ENCODE assay signal across 27 mouse cellular contexts in the genomic region with DNA sequence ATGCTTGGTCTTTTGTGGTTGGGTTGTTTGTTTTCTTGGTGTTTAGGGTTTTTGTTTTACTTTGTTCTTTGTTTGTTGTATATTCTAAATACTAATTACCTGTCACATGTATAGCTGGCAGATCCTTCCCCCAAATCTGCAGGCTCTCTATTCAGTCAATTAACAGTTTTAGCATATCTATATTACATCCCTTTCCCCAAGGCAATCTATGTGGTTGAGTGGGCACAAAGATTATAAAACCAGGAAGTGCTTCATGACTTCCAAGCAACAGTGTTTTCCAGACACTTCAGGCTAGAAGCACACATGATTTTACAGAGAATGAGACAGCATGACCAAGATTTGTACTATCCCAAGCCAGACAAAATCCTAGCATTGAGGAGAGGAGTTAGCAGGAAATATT.
"Had no signal": no experiment of that assay in that cellular context is flagged by ENCODE, and none has a peak within 500 bp of the region (broad histone marks: within the 10 kb centered on the region; RNA-seq: fewer than 3 reads in every experiment).

No protein-coding gene starts in this region.

- H3K9me3 ChIP-seq: embryonic facial prominence, embryonic 10.5 days; embryonic facial prominence, embryonic 12.5 days; embryonic facial prominence, embryonic 13.5 days; embryonic facial prominence, embryonic 15.5 days; forebrain, embryonic 10.5 days; forebrain, embryonic 12.5 days; forebrain, embryonic 13.5 days; forebrain, embryonic 15.5 days; heart, embryonic 10.5 days had no signal

- ATAC-seq: forebrain, embryonic 13.5 days; forebrain, embryonic 14.5 days; forebrain, embryonic 15.5 days; forebrain, embryonic 16.5 days; forebrain, postnatal 0 days had no signal

- DNase-seq: cerebellum, adult 9-10 months; cerebellum, adult 9-11 months; cerebellum, postnatal 10 days; cerebellum, postnatal 14 days; cerebellum, postnatal 25 days; cerebellum, postnatal 36 days; embryo, embryonic 11 days; forebrain, postnatal 0 days; gastrocnemius, adult 2 months; gastrocnemius, postnatal 10 days; gastrocnemius, postnatal 14 days; gastrocnemius, postnatal 25 days; heart, adult 11 months; heart, adult 18-20 months; heart, adult 2 months had no signal

- H3K36me3 ChIP-seq: embryonic facial prominence, embryonic 10.5 days; embryonic facial prominence, embryonic 12.5 days; embryonic facial prominence, embryonic 13.5 days; embryonic facial prominence, embryonic 15.5 days; forebrain, embryonic 10.5 days; forebrain, embryonic 12.5 days; forebrain, embryonic 15.5 days; heart, embryonic 10.5 days had no signal

- H3K9ac ChIP-seq: embryonic facial prominence, embryonic 12.5 days; embryonic facial prominence, embryonic 13.5 days; embryonic facial prominence, embryonic 15.5 days; forebrain, embryonic 12.5 days; forebrain, embryonic 13.5 days; forebrain, embryonic 15.5 days; forebrain, postnatal 0 days had no signal

- H3K4me3 ChIP-seq: embryonic facial prominence, embryonic 10.5 days; embryonic facial prominence, embryonic 12.5 days; embryonic facial prominence, embryonic 13.5 days; embryonic facial prominence, embryonic 15.5 days; erythroblast, embryonic 14.5 days; forebrain, embryonic 10.5 days; forebrain, embryonic 12.5 days; forebrain, embryonic 13.5 days; forebrain, embryonic 15.5 days; gastrocnemius, adult 2 months; heart, adult 2 months; heart, embryonic 10.5 days had no signal

- H3K4me2 ChIP-seq: embryonic facial prominence, embryonic 12.5 days; embryonic facial prominence, embryonic 13.5 days; embryonic facial prominence, embryonic 15.5 days; forebrain, embryonic 12.5 days; forebrain, embryonic 13.5 days; forebrain, embryonic 15.5 days had no signal

- H3K27ac ChIP-seq: embryonic facial prominence, embryonic 10.5 days; embryonic facial prominence, embryonic 12.5 days; embryonic facial prominence, embryonic 13.5 days; embryonic facial prominence, embryonic 15.5 days; forebrain, embryonic 10.5 days; forebrain, embryonic 12.5 days; forebrain, embryonic 13.5 days; forebrain, embryonic 15.5 days; gastrocnemius, adult 2 months; heart, adult 2 months; heart, embryonic 10.5 days had no signal

- H3K27me3 ChIP-seq: embryonic facial prominence, embryonic 12.5 days; embryonic facial prominence, embryonic 13.5 days; embryonic facial prominence, embryonic 15.5 days; forebrain, embryonic 12.5 days; forebrain, embryonic 13.5 days; forebrain, embryonic 15.5 days had no signal

- H3K4me1 ChIP-seq: embryonic facial prominence, embryonic 10.5 days; embryonic facial prominence, embryonic 12.5 days; embryonic facial prominence, embryonic 13.5 days; embryonic facial prominence, embryonic 15.5 days; forebrain, embryonic 10.5 days; forebrain, embryonic 12.5 days; forebrain, embryonic 13.5 days; forebrain, embryonic 15.5 days; heart, embryonic 10.5 days had no signal
